Mouse (Mus musculus): ENCODE results near the gene Tff2. TPM values are rescaled to one million over a fixed set of nuclear protein-coding genes. Genes with fewer than 3 reads are reported as not detected.

The Tff2 gene
- polyA plus RNA-seq, 1 experiment from 2014 or later = 0.33 TPM

DNA sequence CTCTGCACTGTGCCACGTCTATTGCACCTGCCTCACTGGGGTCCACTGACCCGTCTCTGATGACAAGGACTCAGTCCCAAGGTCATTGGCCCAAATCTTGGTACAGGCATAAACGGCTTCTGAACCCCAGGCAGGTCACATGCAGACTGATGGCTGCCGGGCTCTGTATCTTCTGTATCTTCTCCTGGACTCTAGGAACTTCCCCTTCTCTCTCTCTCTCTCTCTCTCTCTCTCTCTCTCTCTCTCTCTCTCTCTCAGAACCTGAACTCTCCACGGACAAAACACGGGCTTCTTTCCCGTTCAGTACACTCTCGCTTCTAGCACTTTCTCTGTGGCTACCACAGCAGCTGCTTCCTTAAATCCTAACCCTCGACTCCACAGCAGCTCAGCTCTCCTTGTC lies 1.9 kb upstream of the Tff2 start:
- no peak overlapping the region for H3K4me3 ChIP-seq (ENCODE audit: low read depth, low read length)
- no peak for ATAC-seq
- H3K4me2 ChIP-seq (ENCODE audit: low read depth, low read length) = no peak overlapping the region
- H3K9me3 ChIP-seq (ENCODE audit: low read length) = no peaks in the 10 kb centered on the region
- no peak overlapping the region for H3K9ac ChIP-seq (replicated peaks)
- no peaks in the 10 kb centered on the region for H3K4me1 ChIP-seq (ENCODE audit: insufficient read depth)
- no peaks in the 10 kb centered on the region for H3K27me3 ChIP-seq (ENCODE audit: insufficient read depth, low read length)
- TF ChIP-seq CTCF (IDR thresholded peaks at IDR 0.05; ENCODE audit: low read depth) (no peak), EP300 (IDR thresholded peaks at IDR 0.05; ENCODE audit: low read depth) (no peak)
- no peak overlapping the region for H3K27ac ChIP-seq (ENCODE audit: low read depth)
- no peaks in the 10 kb centered on the region for H3K36me3 ChIP-seq (replicated peaks; ENCODE audit: insufficient read depth, low read length)
- 50% methylated on average over 9 of the region's 9 CpGs for WGBS (ENCODE audit: insufficient replicate concordance)
- DNase-seq = no peak

DNA sequence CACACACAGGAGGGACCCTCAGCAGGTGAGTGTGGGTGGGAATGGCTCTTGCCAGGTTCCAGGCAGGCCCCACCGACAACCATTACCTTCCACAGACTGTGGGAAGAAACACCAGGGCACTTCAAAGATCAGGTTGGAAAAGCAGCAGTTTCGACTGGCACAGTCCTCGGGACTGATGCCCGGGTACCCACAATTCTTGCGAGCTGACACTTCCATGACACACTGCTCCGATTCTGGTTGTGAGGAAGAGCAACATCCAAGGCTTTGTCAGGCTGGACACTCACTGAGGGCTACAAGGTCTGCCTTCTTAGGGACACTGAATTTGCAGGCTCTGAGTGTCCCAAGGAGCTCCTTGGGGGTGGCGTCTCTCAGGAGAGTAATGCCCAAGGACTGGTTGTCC lies 2.0 kb downstream of the Tff2 start:
- Histone ChIP-seq H3K9me3 (ENCODE audit: low read length) (no peaks in the 10 kb centered on the region), H3K4me3 (ENCODE audit: low read depth, low read length) (no peak overlapping the region), H3K9ac (replicated peaks) (no peak overlapping the region), H3K4me2 (ENCODE audit: low read depth, low read length) (no peak overlapping the region), H3K36me3 (replicated peaks; ENCODE audit: insufficient read depth, low read length) (no peaks in the 10 kb centered on the region), H3K27me3 (ENCODE audit: insufficient read depth, low read length) (no peaks in the 10 kb centered on the region), H3K27ac (ENCODE audit: low read depth) (no peak overlapping the region), H3K4me1 (ENCODE audit: insufficient read depth) (no peaks in the 10 kb centered on the region)
- ATAC-seq = no peak
- TF ChIP-seq EP300 (IDR thresholded peaks at IDR 0.05; ENCODE audit: low read depth) = no peak
- TF ChIP-seq CTCF (IDR thresholded peaks at IDR 0.05; ENCODE audit: low read depth) = no peak
- 86% methylated on average over 7 of the region's 7 CpGs for WGBS (ENCODE audit: insufficient replicate concordance)
- DNase-seq = no peak

DNA sequence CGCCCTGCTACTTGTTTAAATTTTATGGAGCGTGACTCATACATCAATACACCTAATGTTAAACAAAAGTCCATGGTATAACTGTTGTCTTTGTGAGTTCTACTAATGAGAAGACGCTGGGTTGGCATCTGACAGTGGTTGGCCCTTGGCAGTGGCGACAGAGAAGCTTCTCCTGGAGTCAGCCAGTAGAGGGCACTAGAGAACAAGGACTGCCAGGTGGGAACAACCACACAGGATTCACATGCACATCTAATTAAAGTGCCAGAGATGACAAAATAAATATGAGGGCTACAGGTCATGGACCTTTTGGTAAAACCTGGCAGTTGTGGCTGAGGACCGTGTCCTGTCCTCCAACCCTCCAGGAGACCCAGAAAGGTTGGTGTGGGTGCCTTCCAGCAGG lies 5.7 kb downstream of the Tff2 start:
- Histone ChIP-seq H3K9ac (replicated peaks) (no peak overlapping the region), H3K4me2 (ENCODE audit: low read depth, low read length) (no peak overlapping the region), H3K27me3 (ENCODE audit: insufficient read depth, low read length) (no peaks in the 10 kb centered on the region), H3K27ac (ENCODE audit: low read depth) (no peak overlapping the region), H3K4me1 (ENCODE audit: insufficient read depth) (no peaks in the 10 kb centered on the region; the same call in 1 of the 2 replicates), H3K36me3 (replicated peaks; ENCODE audit: insufficient read depth, low read length) (no peaks in the 10 kb centered on the region), H3K9me3 (ENCODE audit: low read length) (no peaks in the 10 kb centered on the region), H3K4me3 (ENCODE audit: low read depth, low read length) (no peak overlapping the region)
- WGBS (ENCODE audit: insufficient replicate concordance) = 23% methylated on average over 5 of the region's 5 CpGs
- DNase-seq = peak; percentile 70
- TF ChIP-seq CTCF (IDR thresholded peaks at IDR 0.05; ENCODE audit: low read depth) = peak; percentile 90
- no peak for TF ChIP-seq EP300 (IDR thresholded peaks at IDR 0.05; ENCODE audit: low read depth)
- ATAC-seq = peak; percentile 23; the same call in 1 of the 2 replicates

DNA sequence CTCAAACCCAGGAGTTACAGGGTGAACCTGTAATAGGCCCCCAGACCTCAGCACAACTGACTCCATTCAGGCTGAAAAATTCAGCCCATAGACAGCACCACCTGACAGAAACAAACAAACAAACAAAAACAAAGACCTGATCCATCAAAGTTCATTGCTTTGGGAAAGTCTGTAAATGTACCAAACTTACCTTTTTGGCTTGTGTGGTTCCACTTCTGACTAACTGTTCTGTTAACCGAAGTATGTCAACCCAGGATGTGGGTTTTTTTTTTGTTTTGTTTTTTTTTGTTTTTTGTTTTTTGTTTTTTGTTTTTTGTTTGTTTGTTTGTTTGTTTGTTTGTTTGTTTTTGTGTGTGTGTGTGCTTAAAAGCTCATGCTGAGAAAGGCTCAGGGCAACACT lies 7.3 kb downstream of the Tff2 start:
- Histone ChIP-seq H3K27me3 (ENCODE audit: insufficient read depth, low read length) (no peaks in the 10 kb centered on the region), H3K4me3 (ENCODE audit: low read depth, low read length) (no peak overlapping the region), H3K9me3 (ENCODE audit: low read length) (no peaks in the 10 kb centered on the region), H3K36me3 (replicated peaks; ENCODE audit: insufficient read depth, low read length) (no peaks in the 10 kb centered on the region), H3K27ac (ENCODE audit: low read depth) (no peak overlapping the region), H3K9ac (replicated peaks) (no peak overlapping the region), H3K4me1 (ENCODE audit: insufficient read depth) (no peaks in the 10 kb centered on the region; the same call in 1 of the 2 replicates), H3K4me2 (ENCODE audit: low read depth, low read length) (no peak overlapping the region)
- 58% methylated on average over 1 of the region's 1 CpGs for WGBS (ENCODE audit: insufficient replicate concordance)
- TF ChIP-seq EP300 (IDR thresholded peaks at IDR 0.05; ENCODE audit: low read depth) (no peak), CTCF (IDR thresholded peaks at IDR 0.05; ENCODE audit: low read depth) (no peak)
- DNase-seq (no peak), ATAC-seq (no peak)

DNA sequence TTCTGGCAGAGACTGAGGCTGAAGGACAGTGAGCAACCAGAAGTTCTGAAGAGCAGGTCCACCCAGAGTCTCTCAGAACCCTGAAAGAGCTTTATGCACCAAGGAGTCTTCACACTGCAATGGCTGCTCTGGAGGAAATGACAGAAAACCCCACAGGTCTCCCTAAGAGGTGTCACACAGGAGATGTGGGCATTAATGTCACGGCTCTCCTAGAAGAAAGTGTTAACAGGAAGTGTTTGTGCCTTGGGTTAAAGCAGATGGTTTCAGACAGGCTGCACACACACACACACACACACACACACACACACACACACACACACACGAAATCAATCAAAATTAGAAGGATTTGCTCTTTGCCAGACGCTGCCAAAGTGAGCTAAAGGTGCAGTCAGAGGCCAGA lies 7.8 kb downstream of the Tff2 start:
- ATAC-seq (no peak), DNase-seq (no peak)
- H3K36me3 ChIP-seq (replicated peaks; ENCODE audit: insufficient read depth, low read length) = no peaks in the 10 kb centered on the region
- no peak overlapping the region for H3K4me3 ChIP-seq (ENCODE audit: low read depth, low read length)
- no peaks in the 10 kb centered on the region for H3K9me3 ChIP-seq (ENCODE audit: low read length)
- no peak overlapping the region for H3K27ac ChIP-seq (ENCODE audit: low read depth)
- no peak overlapping the region for H3K4me2 ChIP-seq (ENCODE audit: low read depth, low read length)
- H3K4me1 ChIP-seq (ENCODE audit: insufficient read depth) = no peaks in the 10 kb centered on the region; the same call in 1 of the 2 replicates
- WGBS (ENCODE audit: insufficient replicate concordance) = 23% methylated on average over 3 of the region's 3 CpGs
- H3K27me3 ChIP-seq (ENCODE audit: insufficient read depth, low read length) = no peaks in the 10 kb centered on the region
- TF ChIP-seq CTCF (IDR thresholded peaks at IDR 0.05; ENCODE audit: low read depth) = no peak
- TF ChIP-seq EP300 (IDR thresholded peaks at IDR 0.05; ENCODE audit: low read depth) = no peak
- no peak overlapping the region for H3K9ac ChIP-seq (replicated peaks)

DNA sequence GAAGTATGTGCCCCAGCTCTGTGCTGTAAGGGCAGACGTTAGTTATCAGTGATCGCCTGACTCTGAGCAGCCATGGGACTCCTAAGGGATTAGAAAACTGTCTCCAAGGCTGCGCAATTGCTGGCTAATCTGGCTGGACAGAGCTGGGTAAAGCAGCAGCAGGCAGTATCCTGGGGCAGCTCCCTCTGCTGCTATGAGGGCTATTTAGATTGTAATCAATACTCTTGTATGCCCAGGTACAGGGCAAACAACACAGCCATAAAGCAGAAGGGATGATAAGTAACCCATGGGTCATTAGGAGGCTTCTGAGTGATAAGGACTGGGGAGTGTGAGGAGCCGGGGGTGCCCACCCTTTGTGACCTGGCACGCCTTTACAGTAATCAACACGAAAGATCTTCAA lies 9.2 kb downstream of the Tff2 start:
- ATAC-seq = 0 out of 2 replicates have a peak, but pooled peaks have one; percentile 38

More for the DNA sequence above, 9.2 kb downstream of the Tff2 start:
- Histone ChIP-seq H3K4me1 (ENCODE audit: insufficient read depth) (no peaks in the 10 kb centered on the region; the same call in 1 of the 2 replicates), H3K4me2 (ENCODE audit: low read depth, low read length) (peak overlapping the region; percentile 50), H3K9ac (replicated peaks) (0 out of 2 replicates have a peak overlapping the region, but pooled peaks have one; percentile 2), H3K36me3 (replicated peaks; ENCODE audit: insufficient read depth, low read length) (no peaks in the 10 kb centered on the region), H3K27me3 (ENCODE audit: insufficient read depth, low read length) (no peaks in the 10 kb centered on the region), H3K4me3 (ENCODE audit: low read depth, low read length) (no peak overlapping the region), H3K9me3 (ENCODE audit: low read length) (no peaks in the 10 kb centered on the region), H3K27ac (ENCODE audit: low read depth) (0 out of 2 replicates have a peak overlapping the region, but pooled peaks have one; percentile 2)
- 45% methylated on average over 6 of the region's 6 CpGs for WGBS (ENCODE audit: insufficient replicate concordance)
- DNase-seq = no peak
- TF ChIP-seq EP300 (IDR thresholded peaks at IDR 0.05; ENCODE audit: low read depth) (no peak), CTCF (IDR thresholded peaks at IDR 0.05; ENCODE audit: low read depth) (no peak)

Data from liver, postnatal 0 days (tissue).